Mouse (Mus musculus) liver, embryonic 11.5 days (tissue): ENCODE data around the gene Igfbp5. TPM values are rescaled to one million over a fixed set of nuclear protein-coding genes. Genes with fewer than 3 reads are reported as not detected.

Experiments
- ATAC-seq: fragments of 200-750 bp; cut with Nextera tagmentation; replicated peaks from 2 replicates; pipeline ENCODE4 v1.8.0; 2017; ENCODE audit warnings: moderate number of reproducible peaks, mild to moderate bottlenecking, moderate TSS enrichment, moderate library complexity; ENCODE audit not compliant: low FRiP score
- DNase-seq: peaks from one replicate; pipeline ENCODE4 v3.0.0-alpha.2; 2017; ENCODE audit warnings: low spot score
- H3K27ac ChIP-seq: fragments of 300-500 bp; sonication (generic); 2 replicates; pipeline ENCODE4 v1.5.1; 2014; ENCODE audit warnings: mild to moderate bottlenecking, low read depth, low read length, control low read depth
- H3K27me3 ChIP-seq: fragments of 300-500 bp; sonication (generic); replicated peaks from 2 replicates; pipeline ENCODE4 v1.6.1; 2014; ENCODE audit warnings: low read length, mixed read lengths; ENCODE audit not compliant: control insufficient read depth, insufficient read depth
- H3K36me3 ChIP-seq: fragments of 300-500 bp; sonication (generic); 2 replicates; pipeline ENCODE4 v1.6.1; 2014; ENCODE audit warnings: mild to moderate bottlenecking, low read length, moderate library complexity, mixed read lengths; ENCODE audit not compliant: control insufficient read depth, insufficient read depth
- H3K4me1 ChIP-seq: fragments of 300-500 bp; sonication (generic); replicated peaks from 2 replicates; pipeline ENCODE4 v1.6.1; 2014; ENCODE audit warnings: low read length, mixed read lengths; ENCODE audit not compliant: control insufficient read depth, insufficient read depth
- H3K4me2 ChIP-seq: fragments of 300-500 bp; sonication (generic); 2 replicates; pipeline ENCODE4 v1.6.1; 2014; ENCODE audit warnings: mild to moderate bottlenecking, control low read depth, moderate library complexity
- H3K4me3 ChIP-seq: fragments of 300-500 bp; sonication (generic); 2 replicates; pipeline ENCODE4 v1.5.1; 2014; ENCODE audit warnings: low read depth, low read length, control low read depth
- H3K9ac ChIP-seq: fragments of 300-500 bp; sonication (generic); 2 replicates; pipeline ENCODE4 v1.6.1; 2014; ENCODE audit warnings: low read depth, low read length, control low read depth
- H3K9me3 ChIP-seq: fragments of 300-500 bp; sonication (generic); 2 replicates; pipeline ENCODE4 v1.6.1; 2016; ENCODE audit warnings: low read length, inconsistent platforms, mixed read lengths; ENCODE audit not compliant: control insufficient read depth
- WGBS: fragments of 180-500 bp; shearing (Covaris S2); extraction: QIAGEN DNeasy Blood & Tissue Kit; methylation state at CpG from one replicate; pipeline ENCODE4 v1.1.7; 2014; 5-methylcytosine and 5-hydroxymethylcytosine counted together
- polyA plus RNA-seq: library from polyadenylated mRNA; unstranded; fragments of >200 nt; fragmentation: Nextera tagmentation; extraction: Ambion mirVana; gene quantifications from 2 replicates; pipeline ENCODE4 v1.2.1, GENCODE M21; 2014

Igfbp5 gene
- polyA plus RNA-seq, 1 experiment from 2014 or later: 33.8 TPM

- H3K27ac ChIP-seq: no peak overlapping the region
- no peak overlapping the region for H3K4me3 ChIP-seq
- H3K9ac ChIP-seq: no peak overlapping the region
- no peaks in the 10 kb centered on the region; the same call in 1 of the 2 replicates for H3K27me3 ChIP-seq
- H3K9me3 ChIP-seq: no peaks in the 10 kb centered on the region
- WGBS: 82% methylated on average over 7 of the region's 7 CpGs
- H3K36me3 ChIP-seq: no peaks in the 10 kb centered on the region
- no peak overlapping the region for H3K4me2 ChIP-seq
- ATAC-seq (no peak), DNase-seq (no peak)
- no peaks in the 10 kb centered on the region for H3K4me1 ChIP-seq
These were observed 17.5 kb downstream of the Igfbp5 start for GRCm38 (mm10) chr1:72857142-72857541.

- Histone ChIP-seq H3K9ac (no peak overlapping the region), H3K27ac (no peak overlapping the region), H3K9me3 (no peaks in the 10 kb centered on the region), H3K36me3 (no peaks in the 10 kb centered on the region), H3K4me3 (no peak overlapping the region), H3K4me2 (no peak overlapping the region), H3K27me3 (no peaks in the 10 kb centered on the region; the same call in 1 of the 2 replicates), H3K4me1 (no peaks in the 10 kb centered on the region)
- no peak for ATAC-seq
- WGBS: 81% methylated on average over 19 of the region's 19 CpGs
- no peak for DNase-seq
These were observed 18.3 kb downstream of the Igfbp5 start for GRCm38 (mm10) chr1:72856209-72856909.

- WGBS: 79% methylated on average over 10 of the region's 10 CpGs
- no peaks in the 10 kb centered on the region; the same call in 1 of the 2 replicates for H3K27me3 ChIP-seq
- no peak for ATAC-seq
- no peak overlapping the region for H3K4me3 ChIP-seq
- H3K9me3 ChIP-seq: no peaks in the 10 kb centered on the region
- H3K27ac ChIP-seq: no peak overlapping the region
- no peak overlapping the region for H3K4me2 ChIP-seq
- no peaks in the 10 kb centered on the region for H3K4me1 ChIP-seq
- DNase-seq: no peak
- H3K9ac ChIP-seq: no peak overlapping the region
- H3K36me3 ChIP-seq: no peaks in the 10 kb centered on the region
These were observed 19.0 kb downstream of the Igfbp5 start for GRCm38 (mm10) chr1:72855729-72856128.

DNA sequence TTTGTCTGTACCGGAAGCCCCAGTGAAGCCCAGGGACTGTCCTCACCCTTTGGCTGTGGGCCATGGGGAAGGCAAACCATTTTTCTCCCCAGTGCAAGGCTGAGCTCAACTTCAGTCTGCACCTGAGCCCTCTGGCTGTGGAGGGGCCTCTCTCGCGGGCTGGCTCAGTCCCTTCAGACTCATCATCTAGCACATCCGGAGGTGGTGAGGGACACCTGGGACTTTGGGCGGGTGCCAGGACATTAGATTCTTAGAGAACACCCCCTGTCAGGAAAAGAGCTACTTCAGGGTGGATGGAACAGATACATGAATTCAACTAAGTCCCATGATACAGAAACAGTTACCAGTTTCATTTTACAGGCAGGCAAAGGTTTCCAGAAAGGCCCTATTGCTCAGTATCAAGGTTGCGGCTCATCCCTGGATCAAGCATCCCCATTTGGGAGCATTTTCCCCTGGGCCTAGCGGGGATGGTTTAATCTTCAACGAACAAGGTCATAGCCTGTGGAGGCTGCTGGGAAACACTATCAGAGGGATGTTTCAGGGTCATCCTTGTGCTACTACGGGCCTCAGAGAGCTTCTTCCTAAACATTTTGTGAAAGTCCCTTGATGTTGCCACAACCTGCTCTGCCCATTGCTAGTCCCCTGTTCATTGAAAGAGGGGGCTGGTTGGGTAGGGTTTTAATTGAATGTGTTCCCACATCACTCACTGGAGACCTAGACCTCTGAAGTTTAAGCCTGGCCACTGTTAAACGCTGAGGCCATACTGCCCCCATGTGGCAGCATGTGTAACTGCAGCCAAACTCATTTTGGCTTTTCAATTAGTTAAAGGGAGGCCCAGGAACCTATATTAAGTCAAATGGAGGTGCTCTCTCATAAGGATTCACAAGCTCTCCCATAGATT, 20.1 kb downstream of the Igfbp5 start:
- ATAC-seq: no peak; the same call in 1 of the 2 replicates
- Histone ChIP-seq H3K9ac (no peak overlapping the region), H3K36me3 (no peaks in the 10 kb centered on the region), H3K9me3 (no peaks in the 10 kb centered on the region), H3K27ac (no peak overlapping the region), H3K4me1 (no peaks in the 10 kb centered on the region), H3K27me3 (no peaks in the 10 kb centered on the region; the same call in 1 of the 2 replicates), H3K4me3 (no peak overlapping the region), H3K4me2 (no peak overlapping the region)
- DNase-seq: no peak
- 54% methylated on average over 10 of the region's 10 CpGs for WGBS

GRCm38 (mm10) chr1:72853759-72854158, 20.9 kb downstream of the Igfbp5 start:
- WGBS: 56% methylated on average over 1 of the region's 1 CpGs
- H3K4me2 ChIP-seq: no peak overlapping the region
- no peak for ATAC-seq

DNA sequence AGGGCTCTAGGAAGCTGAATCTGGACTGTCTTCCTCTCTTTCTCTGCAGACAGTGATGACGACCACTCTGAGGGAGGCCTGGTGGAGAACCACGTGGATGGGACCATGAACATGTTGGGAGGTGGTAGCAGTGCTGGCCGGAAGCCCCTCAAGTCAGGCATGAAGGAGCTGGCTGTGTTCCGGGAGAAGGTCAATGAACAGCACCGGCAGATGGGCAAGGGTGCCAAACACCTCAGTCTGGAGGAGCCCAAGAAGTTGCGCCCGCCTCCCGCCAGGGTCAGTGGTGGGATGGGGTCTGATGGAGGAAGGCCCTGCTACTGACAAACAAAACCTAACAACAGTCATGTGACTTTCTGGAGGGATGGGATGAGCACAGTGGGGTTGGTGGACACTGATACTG, 25.6 kb downstream of the Igfbp5 start:
- WGBS: 84% methylated on average over 8 of the region's 8 CpGs
- no peak for DNase-seq
- no peaks in the 10 kb centered on the region for H3K27me3 ChIP-seq

More at GRCm38 (mm10) chr1:72853759-72854158, 20.9 kb downstream of the Igfbp5 start:
- Histone ChIP-seq H3K4me3 (no peak overlapping the region), H3K27me3 (no peaks in the 10 kb centered on the region; the same call in 1 of the 2 replicates), H3K9me3 (no peaks in the 10 kb centered on the region), H3K9ac (no peak overlapping the region), H3K4me1 (no peaks in the 10 kb centered on the region), H3K36me3 (no peaks in the 10 kb centered on the region), H3K27ac (no peak overlapping the region)
- DNase-seq: no peak

GRCm38 (mm10) chr1:72847849-72848380, 26.8 kb downstream of the Igfbp5 start:
- Histone ChIP-seq H3K9ac (no peak overlapping the region), H3K27me3 (no peaks in the 10 kb centered on the region), H3K9me3 (no peaks in the 10 kb centered on the region), H3K27ac (no peak overlapping the region), H3K4me2 (no peak overlapping the region), H3K4me1 (no peaks in the 10 kb centered on the region), H3K36me3 (no peaks in the 10 kb centered on the region), H3K4me3 (no peak overlapping the region)
- no peak for ATAC-seq
- WGBS: 74% methylated on average over 4 of the region's 4 CpGs
- DNase-seq: no peak

More for the DNA sequence above, 25.6 kb downstream of the Igfbp5 start:
- Histone ChIP-seq H3K27ac (no peak overlapping the region), H3K4me3 (no peak overlapping the region), H3K4me1 (no peaks in the 10 kb centered on the region), H3K9ac (no peak overlapping the region), H3K36me3 (no peaks in the 10 kb centered on the region), H3K9me3 (no peaks in the 10 kb centered on the region), H3K4me2 (no peak overlapping the region)
- ATAC-seq: no peak

DNA sequence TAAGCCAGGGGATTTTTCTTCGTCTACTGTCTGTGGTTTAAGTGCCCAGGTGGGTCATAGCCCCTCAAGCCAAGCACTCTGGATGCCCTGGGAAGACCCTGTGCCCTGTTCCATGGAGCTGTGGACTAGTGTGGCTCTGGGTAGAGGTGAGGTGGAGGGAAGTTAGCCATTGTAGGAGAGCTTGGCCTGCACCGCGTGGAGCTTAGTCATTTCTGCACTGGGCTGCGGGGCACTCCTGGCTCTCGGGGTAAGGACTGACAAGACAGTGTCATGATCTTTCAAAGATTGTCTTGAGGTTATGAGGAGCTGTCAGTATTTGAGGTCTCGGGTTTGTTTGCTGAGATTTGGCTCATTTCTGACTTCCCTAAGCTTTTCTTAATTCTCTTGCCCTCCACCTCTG, 30.0 kb downstream of the Igfbp5 start:
- ATAC-seq (no peak), DNase-seq (no peak)
- H3K27ac ChIP-seq: no peak overlapping the region
- no peak overlapping the region for H3K4me3 ChIP-seq
- 86% methylated on average over 6 of the region's 6 CpGs for WGBS
- no peaks in the 10 kb centered on the region for H3K27me3 ChIP-seq
- H3K36me3 ChIP-seq: no peaks in the 10 kb centered on the region
- no peaks in the 10 kb centered on the region for H3K9me3 ChIP-seq
- no peak overlapping the region for H3K4me2 ChIP-seq
- H3K9ac ChIP-seq: no peak overlapping the region
- no peaks in the 10 kb centered on the region for H3K4me1 ChIP-seq
